Mouse (Mus musculus) midbrain, embryonic 16.5 days (tissue): Measurements from ENCODE around the gene Ndufs7. TPM values are rescaled to one million over a fixed set of nuclear protein-coding genes. Genes with fewer than 3 reads are reported as not detected.

Source experiments
- ATAC-seq: fragments of 200-750 bp; cut with Nextera tagmentation; 2 replicates; pipeline ENCODE4 v1.8.0; 2017; ENCODE audit warnings: moderate TSS enrichment
- H3K27ac ChIP-seq: fragments of 300-500 bp; sonication (generic); 2 replicates; pipeline ENCODE4 v1.5.1; 2014; ENCODE audit warnings: mild to moderate bottlenecking, low read length, mixed read lengths
- H3K27me3 ChIP-seq: fragments of 300-500 bp; sonication (generic); 2 replicates; pipeline ENCODE4 v1.6.1; 2014; ENCODE audit warnings: low read depth, low read length, mixed read lengths; ENCODE audit not compliant: control insufficient read depth, insufficient read depth
- H3K36me3 ChIP-seq: fragments of 300-500 bp; sonication (generic); 2 replicates; pipeline ENCODE4 v1.6.1; 2014; ENCODE audit warnings: mild to moderate bottlenecking, low read length, moderate library complexity, mixed read lengths; ENCODE audit not compliant: control insufficient read depth, insufficient read depth
- H3K4me1 ChIP-seq: fragments of 300-500 bp; sonication (generic); 2 replicates; pipeline ENCODE4 v1.6.1; 2014; ENCODE audit warnings: mild to moderate bottlenecking, low read length, mixed read lengths; ENCODE audit not compliant: control insufficient read depth, insufficient read depth
- H3K4me2 ChIP-seq: fragments of 300-500 bp; sonication (generic); 2 replicates; pipeline ENCODE4 v1.6.1; 2014; ENCODE audit warnings: mild to moderate bottlenecking, low read length, mixed read lengths
- H3K4me3 ChIP-seq: fragments of 300-500 bp; sonication (generic); 2 replicates; pipeline ENCODE4 v1.5.1; 2014; ENCODE audit warnings: low read depth, mild to moderate bottlenecking, low read length, moderate library complexity, mixed read lengths
- H3K9ac ChIP-seq: fragments of 300-500 bp; sonication (generic); 2 replicates; pipeline ENCODE4 v1.6.1; 2014; ENCODE audit warnings: low read depth, low read length, mixed read lengths
- H3K9me3 ChIP-seq: fragments of 300-500 bp; sonication (generic); replicated peaks from 2 replicates; pipeline ENCODE4 v1.6.1; 2014; ENCODE audit warnings: mild to moderate bottlenecking, low read length, mixed read lengths; ENCODE audit not compliant: control insufficient read depth, poor library complexity, severe bottlenecking
- whole genome bisulfite sequencing: fragments of 180-500 bp; shearing (Covaris S2); extraction: QIAGEN DNeasy Blood & Tissue Kit; methylation state at CpG from one replicate; pipeline ENCODE4 v1.1.7; 2014; 5-methylcytosine and 5-hydroxymethylcytosine counted together
- polyA plus RNA-seq: library from polyadenylated mRNA; unstranded; fragments of >200 nt; fragmentation: Nextera tagmentation; extraction: Ambion mirVana; gene quantifications from 2 replicates; pipeline ENCODE4 v1.2.1, GENCODE M21; 2015

The Ndufs7 gene
- polyA plus RNA-seq, 1 experiment from 2014 or later = 302 TPM

DNA sequence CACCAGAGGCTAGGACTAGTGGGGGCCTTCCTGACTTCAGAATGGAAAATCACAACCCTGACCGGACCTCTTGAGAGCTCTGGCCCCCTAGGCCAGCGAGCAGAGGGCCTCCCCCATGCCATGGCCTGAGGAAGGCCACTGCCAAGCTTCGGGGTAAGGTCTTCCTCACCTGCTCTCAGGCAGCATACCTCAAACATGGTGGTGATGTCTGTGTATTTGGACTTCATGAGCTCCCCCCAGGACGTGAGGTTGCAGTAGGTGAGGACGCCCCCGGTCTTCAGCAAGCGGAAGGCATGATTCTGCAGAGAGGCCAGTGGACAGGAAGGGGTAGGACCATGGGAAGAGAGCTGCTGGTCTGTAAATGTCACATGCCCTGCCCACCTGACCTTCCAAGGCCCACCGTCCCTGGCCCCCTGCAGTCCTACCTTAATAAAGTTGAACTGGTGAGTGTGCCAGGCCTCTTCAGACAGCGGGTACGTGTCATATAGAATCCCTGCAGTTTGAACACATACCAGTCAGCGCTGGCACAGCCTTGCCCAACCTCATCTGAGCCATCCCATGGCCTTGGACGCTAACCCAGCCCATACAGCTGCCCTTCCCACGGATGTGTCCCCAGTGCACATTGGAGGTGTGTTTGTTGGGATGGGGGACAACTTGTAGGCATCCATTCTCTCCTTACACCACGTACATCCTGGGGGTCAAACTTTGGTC lies 10.0 kb downstream of the Ndufs7 start:
- no peak overlapping the region for H3K4me3 ChIP-seq
- peaks cover 21% of the 10 kb centered on the region; the same call in 1 of the 2 replicates for H3K4me1 ChIP-seq
- H3K27ac ChIP-seq = no peak overlapping the region
- no peak for ATAC-seq
- peaks cover 29% of the 10 kb centered on the region for H3K36me3 ChIP-seq
- 96% methylated on average over 14 of the region's 14 CpGs for WGBS
- H3K9ac ChIP-seq = no peak overlapping the region
- H3K27me3 ChIP-seq = no peaks in the 10 kb centered on the region
- H3K4me2 ChIP-seq = no peak overlapping the region
- no peaks in the 10 kb centered on the region for H3K9me3 ChIP-seq

DNA sequence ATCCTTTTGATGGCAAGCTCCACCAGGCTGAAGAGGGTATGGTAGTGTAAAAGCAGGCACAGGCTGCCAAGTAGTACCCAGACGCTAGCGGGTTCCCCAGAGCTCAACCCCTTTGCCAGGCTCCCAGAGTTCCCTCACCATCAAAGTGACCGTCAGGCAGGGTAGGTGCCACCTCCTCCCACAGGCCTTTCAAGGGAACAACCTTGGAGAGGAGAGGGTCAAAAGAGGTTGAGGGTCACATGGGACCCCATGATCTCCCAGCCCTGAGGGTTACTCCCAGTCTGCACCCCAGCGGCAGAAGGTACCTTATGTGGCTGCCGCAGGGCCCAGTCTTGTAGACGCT lies 10.5 kb downstream of the Ndufs7 start:
- no peak for ATAC-seq
- Histone ChIP-seq H3K4me1 (peaks cover 21% of the 10 kb centered on the region; the same call in 1 of the 2 replicates), H3K27ac (no peak overlapping the region), H3K36me3 (peaks cover 24% of the 10 kb centered on the region), H3K27me3 (no peaks in the 10 kb centered on the region), H3K9ac (0 out of 2 replicates have a peak overlapping the region, but pooled peaks have one; percentile 61), H3K4me3 (no peak overlapping the region), H3K9me3 (no peaks in the 10 kb centered on the region), H3K4me2 (peak overlapping the region; percentile 91)
- 65% methylated on average over 6 of the region's 6 CpGs for WGBS

DNA sequence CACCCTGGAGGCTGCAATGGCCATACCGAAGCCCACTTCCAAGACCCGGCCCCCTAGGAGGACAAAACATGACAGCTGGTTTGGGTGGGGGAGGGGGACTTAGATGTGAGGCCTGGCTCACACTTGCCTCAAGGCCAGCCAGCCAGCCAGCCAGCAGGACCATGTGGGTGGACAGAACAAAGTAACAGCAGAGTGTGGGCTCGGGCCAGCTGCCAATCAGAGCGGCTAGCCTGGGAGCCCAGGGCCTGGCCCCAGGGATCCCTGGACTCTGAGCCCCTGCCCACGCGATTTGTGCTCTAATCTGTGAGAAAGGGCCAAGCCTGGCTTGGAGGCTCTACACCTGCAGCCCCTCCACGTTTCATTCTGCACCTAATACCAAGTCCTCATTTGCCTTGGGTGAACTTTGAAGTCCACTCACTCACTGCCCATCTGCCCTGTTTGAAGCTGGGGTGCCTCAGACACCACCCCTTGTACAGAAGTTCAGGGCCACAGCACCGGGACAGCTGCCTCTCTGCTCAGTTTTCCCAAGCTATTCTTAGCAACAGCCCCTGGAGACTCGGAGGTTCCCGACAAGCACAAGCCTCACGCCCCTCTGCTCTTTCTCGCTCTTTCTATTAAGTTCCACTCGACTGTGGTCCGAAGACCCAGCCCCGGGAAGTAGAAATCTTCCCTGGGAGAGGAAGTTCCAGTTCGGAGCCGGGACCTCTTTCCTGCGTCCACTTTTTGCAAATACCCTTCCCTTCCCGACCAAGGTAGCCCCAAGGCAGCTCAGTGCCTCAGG lies 11.1 kb downstream of the Ndufs7 start:
- Histone ChIP-seq H3K4me2 (peak overlapping the region; percentile 91), H3K9ac (peak overlapping the region; percentile 61), H3K4me1 (peaks cover 21% of the 10 kb centered on the region; the same call in 1 of the 2 replicates), H3K36me3 (peaks cover 19% of the 10 kb centered on the region), H3K4me3 (peak overlapping the region; percentile 44), H3K27ac (peak overlapping the region; percentile 80), H3K9me3 (no peaks in the 10 kb centered on the region), H3K27me3 (no peaks in the 10 kb centered on the region)
- 3% methylated on average over 19 of the region's 19 CpGs for WGBS
- ATAC-seq = no peak

DNA sequence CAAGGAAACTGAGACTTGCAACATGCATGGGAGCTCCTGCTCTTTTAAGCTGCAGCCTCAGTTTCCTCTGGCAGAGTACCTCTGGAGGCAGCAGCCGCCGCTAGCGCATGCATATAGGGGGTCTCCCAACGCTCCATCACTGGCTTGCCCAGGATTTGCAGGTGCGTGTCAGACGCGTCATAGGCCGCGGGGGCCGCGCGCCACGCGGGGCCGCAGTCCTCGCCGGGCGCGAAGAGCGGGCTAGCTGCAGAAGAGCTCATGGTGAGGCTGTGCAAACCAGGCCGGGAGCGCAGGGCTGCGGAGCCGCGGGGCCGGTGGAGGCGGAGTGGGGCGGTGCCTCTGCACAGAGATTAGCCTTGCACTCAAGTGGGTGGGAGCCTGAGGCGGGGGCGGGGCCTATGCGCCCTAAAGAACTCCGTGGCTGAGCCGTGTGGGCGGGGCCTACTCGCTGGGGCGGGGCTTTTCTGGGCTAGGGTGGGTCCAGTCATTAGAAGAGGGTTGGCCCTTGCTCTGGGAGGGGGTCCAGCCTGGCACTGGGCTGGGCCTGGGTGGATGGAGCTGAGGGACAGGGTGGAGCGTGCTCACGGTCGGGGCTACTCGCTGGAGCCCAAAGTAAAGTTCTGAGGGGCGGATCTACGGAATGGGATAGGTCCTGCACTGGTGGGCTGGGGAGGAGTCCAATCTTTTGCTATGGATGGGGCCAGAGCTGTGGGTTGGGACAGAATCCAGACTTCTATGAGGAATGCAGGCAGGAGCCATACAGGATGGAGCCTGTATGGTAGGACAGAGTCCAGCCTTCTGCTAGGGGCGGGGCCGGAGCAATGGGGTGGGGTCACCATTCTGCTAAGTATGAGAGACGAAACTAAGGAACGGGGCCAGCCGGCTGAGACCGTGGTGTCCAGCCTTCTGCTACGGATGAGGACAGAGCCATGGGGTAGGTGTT lies 12.0 kb downstream of the Ndufs7 start, which contains the start of the genes Gamt and Dazap1:
Gene Gamt (minus strand): TSS at position 371 of the 943 bp plus-strand sequence.
Gene Dazap1 (plus strand): TSS at position 845 of the 943 bp plus-strand sequence.
- H3K36me3 ChIP-seq = peaks cover 13% of the 10 kb centered on the region
- no peaks in the 10 kb centered on the region for H3K27me3 ChIP-seq
- no peaks in the 10 kb centered on the region for H3K9me3 ChIP-seq
- peak within 1 kb of the TSS; percentile 91 for H3K4me2 ChIP-seq
- H3K4me1 ChIP-seq = peaks cover 25% of the 10 kb centered on the region
- peak within 1 kb of the TSS; percentile 80 for H3K27ac ChIP-seq
- ATAC-seq = peak; percentile 79
- H3K9ac ChIP-seq = peak within 1 kb of the TSS; percentile 61
- peak within 1 kb of the TSS; percentile 44 for H3K4me3 ChIP-seq
- under 1% methylated on average over 49 of the region's 49 CpGs for WGBS

DNA sequence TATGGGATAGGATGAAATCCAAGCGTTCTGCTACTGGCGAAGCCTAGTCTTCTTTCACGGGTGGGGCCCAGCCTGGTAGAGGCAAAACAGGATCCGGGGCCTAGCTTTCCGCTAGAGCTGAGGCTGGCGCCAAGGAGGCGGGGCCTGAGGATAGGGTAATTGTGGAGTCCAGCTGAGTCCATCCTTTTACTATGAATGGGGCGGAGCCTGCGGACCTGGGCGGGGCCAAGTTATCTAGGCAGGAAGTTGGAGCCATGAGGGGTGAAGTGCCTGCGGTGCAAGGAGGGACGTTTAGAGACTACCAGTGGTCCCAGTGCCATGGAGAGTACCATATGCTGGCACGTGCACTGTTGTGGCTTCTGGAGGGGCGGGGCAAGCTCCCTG lies 12.7 kb downstream of the Ndufs7 start:
- peak; percentile 26 for ATAC-seq
- Histone ChIP-seq H3K4me1 (peaks cover 32% of the 10 kb centered on the region), H3K9ac (peak overlapping the region; percentile 61), H3K4me3 (peak overlapping the region; percentile 44), H3K4me2 (peak overlapping the region; percentile 91), H3K27me3 (no peaks in the 10 kb centered on the region), H3K27ac (peak overlapping the region; percentile 80), H3K36me3 (peaks cover 9% of the 10 kb centered on the region), H3K9me3 (no peaks in the 10 kb centered on the region)
- 2% methylated on average over 14 of the region's 14 CpGs for WGBS

DNA sequence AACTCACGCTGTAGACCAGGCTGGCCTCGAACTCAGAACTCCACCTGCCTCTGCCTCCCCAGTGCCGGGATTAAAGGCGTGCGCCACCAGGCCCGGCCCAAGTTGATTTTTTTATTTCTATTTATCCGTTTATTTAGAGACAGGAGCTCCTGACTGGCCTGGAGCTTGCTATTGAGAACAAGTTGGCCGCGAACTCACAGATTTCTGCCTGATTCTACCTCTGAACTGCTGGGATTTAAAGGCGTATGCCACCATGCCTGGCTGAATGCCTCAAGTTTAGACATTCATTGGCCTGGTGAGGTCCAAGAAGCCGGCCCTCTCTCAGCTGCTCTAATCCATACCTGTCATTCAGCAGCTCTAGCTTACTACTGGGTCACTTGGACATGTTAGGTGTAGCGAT lies 13.2 kb downstream of the Ndufs7 start:
- Histone ChIP-seq H3K9ac (no peak overlapping the region), H3K4me3 (no peak overlapping the region)

DNA sequence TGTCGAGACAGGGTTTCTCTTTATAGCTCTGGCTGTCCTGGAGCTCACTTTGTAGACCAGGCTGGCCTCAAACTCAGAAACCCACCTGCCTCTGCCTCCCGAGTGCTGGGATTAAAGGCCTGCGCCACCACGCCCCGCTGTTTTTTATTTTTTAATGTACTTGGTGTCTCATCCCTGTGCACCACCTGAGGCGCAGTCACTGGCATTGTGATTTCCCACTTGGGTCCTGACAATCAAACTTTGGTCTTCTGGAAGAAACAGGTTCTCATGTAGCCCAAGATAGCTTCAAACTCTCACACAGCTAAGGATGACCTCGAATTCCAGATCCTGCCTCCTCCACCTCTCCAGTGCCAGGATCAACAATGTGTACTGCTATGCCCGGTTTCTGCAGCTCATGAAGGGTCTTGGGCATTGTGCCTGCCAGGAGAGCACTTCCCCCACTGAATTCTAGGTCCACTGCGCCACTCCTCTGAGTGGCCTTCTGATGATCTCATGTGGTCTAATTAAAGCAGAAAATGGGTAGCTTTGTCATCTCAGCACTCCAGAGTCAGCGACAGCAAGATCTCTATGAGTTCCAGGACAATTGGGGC lies 13.9 kb downstream of the Ndufs7 start:
- Histone ChIP-seq H3K4me3 (no peak overlapping the region), H3K9ac (no peak overlapping the region), H3K4me1 (peaks cover 45% of the 10 kb centered on the region), H3K9me3 (no peaks in the 10 kb centered on the region), H3K27me3 (no peaks in the 10 kb centered on the region), H3K4me2 (no peak overlapping the region), H3K36me3 (0 out of 2 replicates have a peak, but pooled peaks cover 4% of the 10 kb centered on the region), H3K27ac (no peak overlapping the region)
- WGBS = 91% methylated on average over 10 of the region's 10 CpGs
- no peak for ATAC-seq

More for the DNA sequence above, 13.2 kb downstream of the Ndufs7 start:
- H3K27me3 ChIP-seq = no peaks in the 10 kb centered on the region
- 72% methylated on average over 12 of the region's 12 CpGs for WGBS
- no peak overlapping the region for H3K27ac ChIP-seq
- peaks cover 4% of the 10 kb centered on the region; the same call in 1 of the 2 replicates for H3K36me3 ChIP-seq
- ATAC-seq = no peak
- H3K9me3 ChIP-seq = no peaks in the 10 kb centered on the region
- H3K4me1 ChIP-seq = peaks cover 37% of the 10 kb centered on the region
- peak overlapping the region; percentile 91; the same call in 1 of the 2 replicates for H3K4me2 ChIP-seq
